Mouse (Mus musculus) G1E (cell line): ENCODE measurements at regions not wholly inside any gene's neighbourhood (a gene's known extent, or its start where the extent isn't known, plus 50 kb on each side); places are given as distances from the start of the nearest gene placed in this dataset.

ENCODE experiments used
- ATAC-seq: 2 replicates; pipeline ENCODE4 v1.8.0; 2016; ENCODE audit warnings: mild to moderate bottlenecking; ENCODE audit not compliant: insufficient number of reproducible peaks, poor library complexity, low FRiP score, severe bottlenecking; ENCODE audit errors: extremely low read depth
- DNase-seq: peaks from one replicate; pipeline ENCODE4 v3.0.0; 2012; ENCODE audit warnings: low spot score
- H3K27me3 ChIP-seq: 2 replicates; pipeline ENCODE4 v1.6.1; 2012; ENCODE audit warnings: mild to moderate bottlenecking, low read length, inconsistent platforms; ENCODE audit not compliant: insufficient read depth
- H3K36me3 ChIP-seq: replicated peaks from 2 replicates; pipeline ENCODE3; 2012; ENCODE audit warnings: mild to moderate bottlenecking, inconsistent platforms
- H3K4me1 ChIP-seq: 2 replicates; pipeline ENCODE4 v1.6.1; 2012; ENCODE audit warnings: low read depth, low read length, inconsistent platforms, mixed read lengths; ENCODE audit not compliant: insufficient read depth
- H3K4me3 ChIP-seq: 2 replicates; pipeline ENCODE4 v1.5.1; 2012; ENCODE audit warnings: low read depth, mild to moderate bottlenecking, inconsistent platforms, low read length, moderate library complexity, mixed read lengths
- H3K9me3 ChIP-seq: replicated peaks from 2 replicates; pipeline ENCODE4 v1.6.1; 2012; ENCODE audit warnings: inconsistent platforms
- CTCF ChIP-seq: IDR thresholded peaks from 2 replicates; pipeline ENCODE4 v1.5.1; 2012; ENCODE audit warnings: low read depth, low read length, inconsistent platforms, mixed read lengths
- GATA1 ChIP-seq: IDR thresholded peaks from 2 replicates; pipeline ENCODE4 v1.6.1; 2012; ENCODE audit warnings: borderline replicate concordance, low read length, inconsistent platforms, mixed read lengths
- GATA2 ChIP-seq: IDR thresholded peaks from 2 replicates; pipeline ENCODE4 v1.6.1; 2012; ENCODE audit warnings: low read depth, low read length, inconsistent platforms, borderline replicate concordance
- POLR2AphosphoS5 ChIP-seq: IDR thresholded peaks from 2 replicates; pipeline ENCODE4 v1.6.1; 2012; ENCODE audit warnings: low read depth, low read length, inconsistent platforms; ENCODE audit not compliant: insufficient replicate concordance
- TAL1 ChIP-seq: conservative IDR thresholded peaks from 2 replicates; pipeline ENCODE4 v1.6.1; 2012; ENCODE audit warnings: low read depth, low read length, inconsistent platforms, mixed read lengths

- ATAC-seq = no peak
- no peaks in the 10 kb centered on the region for H3K4me1 ChIP-seq
- no peaks in the 10 kb centered on the region for H3K9me3 ChIP-seq
- H3K36me3 ChIP-seq = no peaks in the 10 kb centered on the region
- TF ChIP-seq POLR2AphosphoS5 = no peak
- TF ChIP-seq CTCF = no peak
- no peak for TF ChIP-seq GATA1
- no peak for TF ChIP-seq TAL1
- TF ChIP-seq GATA2 = no peak
- H3K27me3 ChIP-seq = peaks cover 2% of the 10 kb centered on the region
- no peak for DNase-seq
- no peak overlapping the region for H3K4me3 ChIP-seq
These were observed 123.4 kb downstream of the Pja2 start for GRCm38 (mm10) chr17:64208152-64208855.

GRCm38 (mm10) chr17:64206196-64206718 is 125.5 kb downstream of the Pja2 start:
- no peaks in the 10 kb centered on the region for H3K4me1 ChIP-seq
- no peak for TF ChIP-seq CTCF
- TF ChIP-seq GATA1 = no peak
- TF ChIP-seq POLR2AphosphoS5 = no peak
- TF ChIP-seq TAL1 = no peak
- no peak for TF ChIP-seq GATA2
- H3K27me3 ChIP-seq = peaks cover 2% of the 10 kb centered on the region
- ATAC-seq (no peak), DNase-seq (no peak)
- H3K9me3 ChIP-seq = no peaks in the 10 kb centered on the region
- no peaks in the 10 kb centered on the region for H3K36me3 ChIP-seq
- H3K4me3 ChIP-seq = no peak overlapping the region

- DNase-seq = no peak
- H3K4me3 ChIP-seq = no peak overlapping the region
- ATAC-seq = no peak
These were observed 128.1 kb downstream of the Pja2 start for GRCm38 (mm10) chr17:64203611-64204010.

DNA sequence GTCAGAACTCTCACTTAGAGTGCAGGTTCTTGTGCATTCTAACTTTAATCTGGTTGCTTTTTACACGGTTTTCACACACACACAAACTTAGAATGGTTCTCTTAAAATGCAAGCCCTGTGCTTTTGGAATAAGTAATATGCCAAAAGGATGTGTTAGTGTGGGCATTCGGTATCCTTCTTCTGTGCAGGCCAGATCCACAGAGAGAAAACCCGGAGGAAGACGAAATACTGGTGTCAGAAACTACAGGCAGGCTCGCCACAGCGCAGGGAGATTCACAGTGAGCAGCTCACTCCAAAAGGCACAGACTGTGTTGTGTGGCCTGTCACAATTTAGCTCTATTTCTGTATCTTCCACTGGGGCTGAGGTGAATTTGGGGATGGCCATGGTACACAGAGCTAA is 129.5 kb downstream of the Pja2 start:
- Histone ChIP-seq H3K36me3 (no peaks in the 10 kb centered on the region), H3K9me3 (no peaks in the 10 kb centered on the region), H3K4me1 (no peaks in the 10 kb centered on the region), H3K4me3 (no peak overlapping the region), H3K27me3 (peaks cover 2% of the 10 kb centered on the region)
- TF ChIP-seq TAL1 = no peak
- no peak for TF ChIP-seq GATA1
- TF ChIP-seq POLR2AphosphoS5 = no peak
- ATAC-seq (no peak), DNase-seq (no peak)

More at GRCm38 (mm10) chr17:64203611-64204010, 128.1 kb downstream of the Pja2 start:
- TF ChIP-seq GATA2 (no peak), CTCF (no peak), POLR2AphosphoS5 (no peak), GATA1 (no peak), TAL1 (no peak)
- H3K36me3 ChIP-seq = no peaks in the 10 kb centered on the region
- peaks cover 2% of the 10 kb centered on the region for H3K27me3 ChIP-seq
- no peaks in the 10 kb centered on the region for H3K4me1 ChIP-seq
- H3K9me3 ChIP-seq = no peaks in the 10 kb centered on the region

- no peak for ATAC-seq
- no peak for TF ChIP-seq GATA1
- no peak for TF ChIP-seq CTCF
- TF ChIP-seq TAL1 = no peak
- no peak for TF ChIP-seq POLR2AphosphoS5
- no peak for TF ChIP-seq GATA2
- DNase-seq = no peak
These were observed 130.1 kb downstream of the Pja2 start for GRCm38 (mm10) chr17:64201609-64202008.

DNA sequence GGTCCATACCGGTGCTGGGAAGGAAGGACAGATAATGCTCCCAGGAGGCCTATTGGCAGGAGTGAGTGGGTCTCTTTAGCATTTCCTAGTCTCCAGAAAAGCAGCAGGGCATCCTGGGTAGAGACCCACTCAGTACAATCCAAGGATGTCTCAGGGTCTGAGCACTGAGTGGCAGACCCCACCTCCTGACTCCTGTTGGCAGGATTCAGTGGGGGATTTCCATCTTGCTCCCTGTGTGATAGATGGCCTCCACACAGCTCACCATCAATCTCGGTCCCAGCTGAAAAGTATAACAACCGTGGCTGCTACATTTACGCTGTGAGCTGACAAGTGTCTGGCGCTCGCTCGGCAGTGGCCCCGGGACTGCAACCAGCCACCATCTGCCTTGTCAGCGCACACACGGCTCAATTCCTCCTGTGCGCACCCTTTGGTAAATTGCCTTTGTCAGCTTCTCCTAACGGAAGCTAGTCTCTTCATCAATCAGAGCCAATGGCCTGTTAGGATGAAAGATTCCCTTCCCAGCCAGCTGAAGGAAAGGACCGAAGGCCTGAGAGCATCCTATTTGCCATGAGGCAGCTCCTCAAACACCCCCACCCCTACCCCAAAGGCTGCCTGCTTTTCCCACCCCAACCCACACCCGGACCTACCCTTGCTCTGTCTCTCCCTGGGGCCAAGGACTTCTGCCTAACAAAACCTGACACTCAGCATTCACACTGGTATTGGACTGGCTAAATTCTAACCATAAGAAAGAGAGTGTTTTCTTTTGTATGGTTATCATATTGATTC is 131.4 kb downstream of the Pja2 start:
- Histone ChIP-seq H3K27me3 (no peaks in the 10 kb centered on the region; the same call in none of the 2 replicates), H3K36me3 (no peaks in the 10 kb centered on the region), H3K4me3 (no peak overlapping the region), H3K9me3 (peaks cover 4% of the 10 kb centered on the region), H3K4me1 (no peaks in the 10 kb centered on the region)
- TF ChIP-seq POLR2AphosphoS5 (no peak), TAL1 (no peak), CTCF (no peak), GATA2 (no peak), GATA1 (no peak)
- ATAC-seq = no peak
- no peak for DNase-seq

More at GRCm38 (mm10) chr17:64201609-64202008, 130.1 kb downstream of the Pja2 start:
- no peak overlapping the region for H3K4me3 ChIP-seq
- H3K36me3 ChIP-seq = no peaks in the 10 kb centered on the region
- H3K9me3 ChIP-seq = peaks cover 3% of the 10 kb centered on the region
- no peaks in the 10 kb centered on the region for H3K4me1 ChIP-seq
- peaks cover 2% of the 10 kb centered on the region for H3K27me3 ChIP-seq
